Mouse (Mus musculus): ENCODE data around the gene Rpl18. TPM values are rescaled to one million over a fixed set of nuclear protein-coding genes. Genes with fewer than 3 reads are reported as not detected.

Gene Rpl18
- polyA plus RNA-seq, 1 experiment from 2014 or later: 1,005 TPM

DNA sequence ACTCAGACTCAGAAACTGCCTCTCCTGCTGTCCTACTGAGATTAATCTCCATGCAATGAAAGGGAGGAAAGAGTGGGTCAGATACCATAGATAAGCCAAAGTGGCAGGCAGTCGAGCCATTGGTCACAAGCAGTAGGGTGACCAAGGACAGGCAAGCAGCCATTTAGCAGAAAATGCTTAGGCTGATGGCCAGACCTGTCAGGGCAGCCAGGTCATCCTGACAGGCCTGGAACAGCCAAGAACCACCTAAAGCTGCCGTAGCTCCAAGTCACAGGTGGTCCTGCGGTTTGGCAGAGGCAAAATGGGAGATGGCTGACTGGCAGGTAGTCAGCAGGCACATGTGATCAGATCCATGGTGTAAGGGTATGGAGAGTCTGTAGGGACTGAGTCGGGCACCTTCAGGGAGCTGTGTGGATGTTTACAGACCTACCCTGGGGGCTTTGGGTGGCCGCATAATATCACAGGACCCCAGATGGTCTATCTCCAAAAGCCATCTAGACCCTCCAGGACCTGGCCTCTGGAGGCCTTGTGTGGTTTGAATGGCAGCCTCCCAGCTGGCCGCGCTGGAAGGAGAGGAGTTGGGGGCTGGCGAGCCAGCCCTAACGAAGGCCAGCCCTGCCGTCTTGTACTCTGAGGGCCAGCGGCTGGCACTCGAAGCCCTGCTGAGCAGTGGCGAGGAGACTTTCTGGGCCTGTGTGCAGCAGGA, 6.5 kb downstream of the Rpl18 start:
- Histone ChIP-seq H3K36me3 (ENCODE audit: control insufficient read depth, insufficient read depth, low read length) (peaks cover 40% of the 10 kb centered on the region), H3K9ac (ENCODE audit: low read length) (0 out of 2 replicates have a peak overlapping the region, but pooled peaks have one; percentile 14), H3K4me3 (ENCODE audit: low read length) (no peak overlapping the region), H3K27me3 (ENCODE audit: control insufficient read depth, insufficient read depth, low read depth, low read length) (no peaks in the 10 kb centered on the region), H3K9me3 (ENCODE audit: control insufficient read depth, low read length) (no peaks in the 10 kb centered on the region), H3K4me1 (replicated peaks; ENCODE audit: control insufficient read depth, insufficient read depth, low read length) (peaks cover 12% of the 10 kb centered on the region), H3K27ac (ENCODE audit: low read length) (no peak overlapping the region), H3K4me2 (ENCODE audit: low read depth, low read length) (no peak overlapping the region)
- 60% methylated on average over 13 of the region's 13 CpGs for WGBS
- no peak for ATAC-seq (ENCODE audit: low read depth)

DNA sequence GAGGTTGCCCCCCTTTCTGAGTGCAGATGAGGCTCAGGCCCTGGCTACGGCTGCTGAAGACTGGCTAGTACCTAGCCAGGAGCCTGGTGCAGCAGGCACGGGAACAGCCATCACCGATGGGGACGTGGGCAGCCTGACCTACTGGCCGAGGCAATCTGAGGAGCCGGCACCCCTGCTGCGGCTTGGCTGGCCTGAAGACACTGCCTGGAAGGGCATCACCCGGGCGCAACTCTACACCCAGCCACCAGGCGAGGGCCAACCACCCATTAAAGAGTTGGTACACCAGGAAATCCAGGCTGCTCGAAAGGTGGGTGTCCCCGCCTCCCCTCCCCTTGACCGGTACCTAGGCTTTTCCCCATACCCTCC, 7.1 kb downstream of the Rpl18 start:
- Histone ChIP-seq H3K27me3 (ENCODE audit: control insufficient read depth, insufficient read depth, low read depth, low read length) (no peaks in the 10 kb centered on the region), H3K9ac (ENCODE audit: low read length) (0 out of 2 replicates have a peak overlapping the region, but pooled peaks have one; percentile 14), H3K9me3 (ENCODE audit: control insufficient read depth, low read length) (no peaks in the 10 kb centered on the region), H3K36me3 (ENCODE audit: control insufficient read depth, insufficient read depth, low read length) (peaks cover 40% of the 10 kb centered on the region), H3K4me2 (ENCODE audit: low read depth, low read length) (no peak overlapping the region), H3K4me1 (replicated peaks; ENCODE audit: control insufficient read depth, insufficient read depth, low read length) (peaks cover 8% of the 10 kb centered on the region), H3K27ac (ENCODE audit: low read length) (no peak overlapping the region), H3K4me3 (ENCODE audit: low read length) (no peak overlapping the region)
- ATAC-seq (ENCODE audit: low read depth): no peak
- 76% methylated on average over 13 of the region's 13 CpGs for WGBS

DNA sequence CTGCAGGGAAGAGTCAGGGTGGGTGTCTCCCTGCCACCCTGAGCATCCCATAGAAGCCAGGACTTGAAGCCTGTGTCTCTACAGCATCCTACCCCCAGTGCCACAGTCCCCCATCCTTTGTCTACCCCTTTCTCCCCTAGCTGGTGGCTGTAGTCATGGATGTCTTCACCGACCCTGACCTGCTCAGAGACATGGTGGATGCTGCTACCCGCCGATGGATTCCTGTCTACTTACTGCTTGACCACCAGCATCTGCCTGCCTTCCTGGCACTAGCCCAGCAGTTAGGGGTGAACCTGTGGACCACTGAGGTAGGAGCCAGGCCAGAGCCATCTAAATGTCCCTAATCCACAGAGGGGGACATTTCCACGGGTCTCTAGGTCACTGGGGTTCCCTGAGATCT, 8.0 kb downstream of the Rpl18 start:
- Histone ChIP-seq H3K4me1 (replicated peaks; ENCODE audit: control insufficient read depth, insufficient read depth, low read length) (peaks cover 8% of the 10 kb centered on the region), H3K27ac (ENCODE audit: low read length) (no peak overlapping the region), H3K36me3 (ENCODE audit: control insufficient read depth, insufficient read depth, low read length) (peaks cover 40% of the 10 kb centered on the region), H3K9ac (ENCODE audit: low read length) (no peak overlapping the region), H3K4me2 (ENCODE audit: low read depth, low read length) (no peak overlapping the region), H3K9me3 (ENCODE audit: control insufficient read depth, low read length) (no peaks in the 10 kb centered on the region), H3K4me3 (ENCODE audit: low read length) (no peak overlapping the region), H3K27me3 (ENCODE audit: control insufficient read depth, insufficient read depth, low read depth, low read length) (no peaks in the 10 kb centered on the region)
- ATAC-seq (ENCODE audit: low read depth): no peak
- WGBS: 82% methylated on average over 4 of the region's 4 CpGs

DNA sequence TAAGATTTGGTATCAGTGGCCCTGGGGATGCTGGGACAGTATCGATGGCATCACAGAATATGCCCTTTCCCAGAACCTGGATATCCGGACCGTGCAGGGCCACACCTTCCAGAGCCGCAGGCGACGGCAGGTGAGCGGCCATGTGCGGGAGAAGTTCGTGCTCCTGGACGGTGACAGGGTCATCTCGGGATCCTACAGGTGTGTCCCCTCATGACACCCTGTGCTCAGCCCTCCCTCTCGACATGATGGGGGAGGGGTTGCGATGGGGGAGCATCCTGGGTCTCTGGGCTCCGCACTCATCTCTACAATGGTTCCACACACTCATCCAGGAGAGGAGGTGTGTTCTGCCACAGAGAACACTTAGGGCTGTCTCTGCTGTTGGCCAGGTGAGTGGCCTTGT, 8.5 kb downstream of the Rpl18 start:
- H3K4me2 ChIP-seq (ENCODE audit: low read depth, low read length): no peak overlapping the region
- H3K9ac ChIP-seq (ENCODE audit: low read length): no peak overlapping the region
- H3K36me3 ChIP-seq (ENCODE audit: control insufficient read depth, insufficient read depth, low read length): peaks cover 41% of the 10 kb centered on the region
- no peak overlapping the region for H3K4me3 ChIP-seq (ENCODE audit: low read length)
- no peaks in the 10 kb centered on the region for H3K27me3 ChIP-seq (ENCODE audit: control insufficient read depth, insufficient read depth, low read depth, low read length)
- H3K4me1 ChIP-seq (replicated peaks; ENCODE audit: control insufficient read depth, insufficient read depth, low read length): peaks cover 8% of the 10 kb centered on the region
- no peaks in the 10 kb centered on the region for H3K9me3 ChIP-seq (ENCODE audit: control insufficient read depth, low read length)
- ATAC-seq (ENCODE audit: low read depth): no peak
- no peak overlapping the region for H3K27ac ChIP-seq (ENCODE audit: low read length)
- 88% methylated on average over 14 of the region's 14 CpGs for WGBS

DNA sequence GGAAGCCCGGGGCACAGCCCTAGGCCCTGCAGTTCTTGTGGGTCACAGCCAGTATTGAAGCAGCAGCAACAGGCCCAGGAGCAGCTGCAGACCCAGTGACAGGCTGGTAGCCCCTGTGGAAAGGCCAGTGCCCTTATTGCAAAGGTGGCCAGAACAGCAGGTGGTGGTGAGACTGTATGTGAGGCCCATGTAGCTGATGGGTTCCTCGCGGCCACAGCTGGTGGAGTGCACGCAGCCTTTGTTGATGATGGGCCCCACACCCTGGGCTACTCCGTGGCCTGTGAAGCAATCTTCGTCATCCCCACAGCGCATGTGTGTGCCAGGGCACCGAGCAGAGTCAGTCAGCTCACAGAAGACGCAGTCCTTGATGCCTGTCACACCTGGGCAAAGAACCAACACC, 9.9 kb downstream of the Rpl18 start:
- Histone ChIP-seq H3K36me3 (ENCODE audit: control insufficient read depth, insufficient read depth, low read length) (peaks cover 34% of the 10 kb centered on the region), H3K27me3 (ENCODE audit: control insufficient read depth, insufficient read depth, low read depth, low read length) (no peaks in the 10 kb centered on the region), H3K4me1 (replicated peaks; ENCODE audit: control insufficient read depth, insufficient read depth, low read length) (no peaks in the 10 kb centered on the region), H3K27ac (ENCODE audit: low read length) (no peak overlapping the region), H3K9me3 (ENCODE audit: control insufficient read depth, low read length) (no peaks in the 10 kb centered on the region), H3K4me3 (ENCODE audit: low read length) (no peak overlapping the region), H3K4me2 (ENCODE audit: low read depth, low read length) (no peak overlapping the region), H3K9ac (ENCODE audit: low read length) (no peak overlapping the region)
- 84% methylated on average over 9 of the region's 9 CpGs for WGBS
- ATAC-seq (ENCODE audit: low read depth): no peak

DNA sequence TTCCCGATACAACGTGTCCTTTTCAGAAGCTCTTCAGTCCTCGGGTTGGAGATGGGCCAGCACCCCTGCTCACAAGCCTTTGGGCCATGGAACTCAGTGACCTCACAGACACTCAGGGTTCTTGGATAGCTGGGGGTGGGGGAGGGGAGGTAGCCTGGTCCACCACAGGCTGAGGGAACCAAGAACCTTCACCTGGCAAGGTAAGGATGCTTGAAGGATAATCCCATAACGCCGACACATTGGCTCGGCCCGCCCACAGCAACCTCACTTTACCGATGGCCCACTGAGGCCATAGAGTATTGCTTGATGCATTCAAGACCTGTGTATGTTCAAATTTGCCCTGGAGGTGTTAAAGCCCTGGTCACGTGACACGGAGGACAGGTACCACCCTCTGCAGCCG, 10.5 kb downstream of the Rpl18 start, which contains the start of gene Spaca4:
Gene Spaca4 (minus strand): TSS at position 101 of the 400 bp plus-strand sequence.
- H3K36me3 ChIP-seq (ENCODE audit: control insufficient read depth, insufficient read depth, low read length): peaks cover 30% of the 10 kb centered on the region
- ATAC-seq (ENCODE audit: low read depth): no peak

DNA sequence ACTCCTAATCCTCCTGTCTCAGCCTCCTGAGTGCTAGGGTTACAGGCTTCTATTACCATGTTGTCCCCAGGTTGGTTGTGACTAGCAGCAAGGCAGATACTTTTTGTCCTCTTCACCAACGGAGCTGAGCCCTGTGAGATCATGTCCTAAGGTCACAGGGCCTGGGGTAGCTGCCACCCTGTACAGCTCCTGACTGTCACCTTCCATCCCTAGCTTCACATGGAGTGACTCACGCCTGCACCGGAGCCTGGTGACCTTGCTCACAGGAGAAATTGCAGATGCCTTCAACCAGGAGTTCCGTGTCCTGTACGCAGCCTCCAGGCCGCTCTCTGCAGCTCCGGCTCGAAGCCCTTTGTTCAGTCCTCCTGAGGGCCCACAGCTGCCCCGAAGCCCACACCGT, 11.2 kb downstream of the Rpl18 start:
- WGBS: 89% methylated on average over 10 of the region's 10 CpGs
- Histone ChIP-seq H3K4me3 (ENCODE audit: low read length) (no peak overlapping the region), H3K36me3 (ENCODE audit: control insufficient read depth, insufficient read depth, low read length) (peaks cover 24% of the 10 kb centered on the region), H3K9me3 (ENCODE audit: control insufficient read depth, low read length) (no peaks in the 10 kb centered on the region), H3K9ac (ENCODE audit: low read length) (no peak overlapping the region), H3K4me2 (ENCODE audit: low read depth, low read length) (no peak overlapping the region), H3K27me3 (ENCODE audit: control insufficient read depth, insufficient read depth, low read depth, low read length) (no peaks in the 10 kb centered on the region), H3K27ac (ENCODE audit: low read length) (no peak overlapping the region), H3K4me1 (replicated peaks; ENCODE audit: control insufficient read depth, insufficient read depth, low read length) (no peaks in the 10 kb centered on the region)
- no peak for ATAC-seq (ENCODE audit: low read depth)

More for the DNA sequence above, 10.5 kb downstream of the Rpl18 start, which contains the start of gene Spaca4:
- Histone ChIP-seq H3K4me2 (ENCODE audit: low read depth, low read length) (no peak within 1 kb of the TSS), H3K27me3 (ENCODE audit: control insufficient read depth, insufficient read depth, low read depth, low read length) (no peaks in the 10 kb centered on the region), H3K4me1 (replicated peaks; ENCODE audit: control insufficient read depth, insufficient read depth, low read length) (no peaks in the 10 kb centered on the region), H3K9ac (ENCODE audit: low read length) (no peak within 1 kb of the TSS), H3K4me3 (ENCODE audit: low read length) (no peak within 1 kb of the TSS), H3K9me3 (ENCODE audit: control insufficient read depth, low read length) (no peaks in the 10 kb centered on the region), H3K27ac (ENCODE audit: low read length) (no peak within 1 kb of the TSS)
- WGBS: 88% methylated on average over 11 of the region's 11 CpGs

DNA sequence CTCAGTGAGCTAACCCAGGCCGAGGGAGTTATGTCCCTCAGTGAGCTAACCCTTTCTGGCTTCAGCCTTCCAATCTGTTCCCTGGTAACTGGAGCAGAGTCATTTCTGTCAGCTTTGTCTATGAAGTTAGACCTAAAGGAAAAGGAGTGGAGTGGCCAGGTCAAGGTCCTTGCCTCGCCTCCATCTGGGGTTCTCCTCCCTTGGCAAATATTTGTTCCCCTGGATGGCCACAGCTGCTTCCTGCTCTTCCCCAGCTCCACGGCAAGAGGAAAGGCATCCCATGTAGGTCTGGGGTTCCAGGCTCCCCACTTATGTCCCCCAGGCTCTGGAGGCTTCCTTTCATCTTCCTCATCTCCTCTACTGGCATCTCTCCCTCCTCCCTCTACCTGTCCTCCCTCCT, 12.4 kb downstream of the Rpl18 start:
- Histone ChIP-seq H3K4me2 (ENCODE audit: low read depth, low read length) (no peak overlapping the region), H3K27me3 (ENCODE audit: control insufficient read depth, insufficient read depth, low read depth, low read length) (no peaks in the 10 kb centered on the region), H3K9me3 (ENCODE audit: control insufficient read depth, low read length) (no peaks in the 10 kb centered on the region), H3K4me3 (ENCODE audit: low read length) (no peak overlapping the region), H3K9ac (ENCODE audit: low read length) (no peak overlapping the region), H3K36me3 (ENCODE audit: control insufficient read depth, insufficient read depth, low read length) (peaks cover 22% of the 10 kb centered on the region), H3K4me1 (replicated peaks; ENCODE audit: control insufficient read depth, insufficient read depth, low read length) (no peaks in the 10 kb centered on the region), H3K27ac (ENCODE audit: low read length) (no peak overlapping the region)
- no peak for ATAC-seq (ENCODE audit: low read depth)
- WGBS: 55% methylated on average over 3 of the region's 3 CpGs

DNA sequence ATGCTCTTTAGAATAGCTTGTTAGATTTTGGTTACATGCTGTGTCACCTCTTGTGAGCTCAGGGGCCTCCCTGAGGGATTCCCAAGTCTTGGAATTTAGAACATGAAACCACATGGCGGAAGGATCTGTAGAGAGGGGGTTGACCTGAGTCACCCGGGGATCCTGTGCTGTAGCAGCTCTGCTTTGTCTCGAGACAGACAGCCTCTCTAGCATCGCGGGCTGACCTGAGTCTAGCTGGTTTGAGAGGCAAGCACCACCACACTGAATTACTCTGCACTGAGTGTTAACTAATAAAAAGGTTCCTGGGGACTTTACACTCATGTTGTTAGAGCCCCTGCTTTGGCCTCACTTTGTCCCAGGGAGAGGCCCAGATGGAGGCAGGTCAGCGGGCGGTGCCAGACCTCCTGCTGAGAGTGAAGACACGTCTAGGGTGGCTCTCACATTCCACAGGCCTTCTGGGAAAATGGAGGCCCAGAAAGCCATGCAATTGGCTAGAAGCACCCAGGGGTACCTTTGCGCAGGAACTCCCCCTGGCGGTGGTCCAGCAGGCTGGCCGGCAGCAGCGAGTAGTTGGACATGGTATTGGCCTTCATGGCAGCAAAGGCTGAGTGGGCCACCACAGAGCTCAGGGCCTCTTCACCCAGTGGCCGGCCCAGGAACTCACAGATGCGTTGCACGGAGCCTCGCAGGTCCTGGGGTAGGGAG, 15.6 kb downstream of the Rpl18 start:
- no peak overlapping the region for H3K27ac ChIP-seq (ENCODE audit: low read length)
- H3K9me3 ChIP-seq (ENCODE audit: control insufficient read depth, low read length): no peaks in the 10 kb centered on the region
- H3K4me3 ChIP-seq (ENCODE audit: low read length): no peak overlapping the region
- 19% methylated on average over 16 of the region's 16 CpGs for WGBS
- 0 out of 2 replicates have a peak, but pooled peaks cover 8% of the 10 kb centered on the region for H3K36me3 ChIP-seq (ENCODE audit: control insufficient read depth, insufficient read depth, low read length)
- no peaks in the 10 kb centered on the region for H3K4me1 ChIP-seq (replicated peaks; ENCODE audit: control insufficient read depth, insufficient read depth, low read length)
- peak; percentile 26; the same call in 1 of the 2 replicates for ATAC-seq (ENCODE audit: low read depth)
- H3K4me2 ChIP-seq (ENCODE audit: low read depth, low read length): no peak overlapping the region
- H3K27me3 ChIP-seq (ENCODE audit: control insufficient read depth, insufficient read depth, low read depth, low read length): no peaks in the 10 kb centered on the region
- no peak overlapping the region for H3K9ac ChIP-seq (ENCODE audit: low read length)
